In the genomic region with DNA sequence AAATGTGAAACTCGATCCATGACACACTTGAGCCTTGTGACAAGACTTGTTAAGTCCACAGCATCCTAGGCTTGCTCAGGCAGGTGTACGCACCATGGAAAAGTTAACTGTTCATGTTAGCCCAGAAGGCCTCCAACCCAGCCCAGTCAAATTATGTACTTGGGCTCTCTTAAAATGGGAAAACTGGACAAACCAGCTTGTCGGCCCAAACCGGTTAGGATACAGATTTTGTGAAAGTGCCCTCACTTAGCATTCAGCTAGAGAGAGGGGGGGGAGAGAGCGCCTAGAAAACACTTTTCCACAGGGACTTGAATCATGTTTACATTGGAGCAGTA, we compare ENCODE assay signal across 8 mouse cellular contexts. TPM values are rescaled to one million over a fixed set of nuclear protein-coding genes. Genes with fewer than 3 reads are reported as not detected.
DNase-seq lines count a peak whose midpoint lies in the region; ATAC-seq lines count a peak whose summit lies in the region.

No protein-coding gene starts in this region.

- no peak for DNase-seq in heart, adult 11 months
- peak; percentile 66 to 71 for DNase-seq in kidney, postnatal 36 days
- DNase-seq in spleen, adult 18-20 months = no peak
- DNase-seq in layer of hippocampus, adult 8-10 months (ENCODE audit: low spot score in 2 of 2) = no peak

- peak overlapping the region; percentile 77 for H3K4me2 ChIP-seq in heart, embryonic 12.5 days
- H3K4me2 ChIP-seq in forebrain, embryonic 15.5 days (replicated peaks) = peak overlapping the region; percentile 90
- H3K4me2 ChIP-seq in midbrain, embryonic 13.5 days (replicated peaks) = peak overlapping the region; percentile 85

- H3K4me3 ChIP-seq in heart, embryonic 12.5 days = peak overlapping the region; percentile 88
- peak overlapping the region; percentile 99 for H3K4me3 ChIP-seq in forebrain, embryonic 15.5 days
- peak overlapping the region; percentile 91 for H3K4me3 ChIP-seq in midbrain, embryonic 13.5 days (replicated peaks)

- H3K9me3 ChIP-seq in heart, embryonic 12.5 days (replicated peaks) = 0 out of 2 replicates have a peak, but pooled peaks cover 2% of the 10 kb centered on the region
- no peaks in the 10 kb centered on the region for H3K9me3 ChIP-seq in forebrain, embryonic 15.5 days
- H3K9me3 ChIP-seq in midbrain, embryonic 13.5 days = peaks cover 4% of the 10 kb centered on the region; the same call in 1 of the 2 replicates

- H3K27ac ChIP-seq in heart, embryonic 12.5 days (ENCODE audit: poor library complexity, severe bottlenecking) = no peak overlapping the region
- no peak overlapping the region for H3K27ac ChIP-seq in forebrain, embryonic 15.5 days (replicated peaks)
- no peak overlapping the region for H3K27ac ChIP-seq in midbrain, embryonic 13.5 days

- H3K36me3 ChIP-seq in heart, embryonic 12.5 days = no peaks in the 10 kb centered on the region
- H3K36me3 ChIP-seq in forebrain, embryonic 15.5 days = no peaks in the 10 kb centered on the region
- no peaks in the 10 kb centered on the region for H3K36me3 ChIP-seq in midbrain, embryonic 13.5 days

- 44% methylated on average over 5 of the region's 5 CpGs for WGBS in heart, embryonic 12.5 days
- 27% methylated on average over 5 of the region's 5 CpGs for WGBS in forebrain, embryonic 15.5 days
- 36% methylated on average over 5 of the region's 5 CpGs for WGBS in midbrain, embryonic 13.5 days

- no peaks in the 10 kb centered on the region for H3K27me3 ChIP-seq in heart, embryonic 12.5 days (replicated peaks)
- no peaks in the 10 kb centered on the region for H3K27me3 ChIP-seq in forebrain, embryonic 15.5 days
- no peaks in the 10 kb centered on the region for H3K27me3 ChIP-seq in midbrain, embryonic 13.5 days

- H3K9ac ChIP-seq in heart, embryonic 12.5 days = peak overlapping the region; percentile 92
- H3K9ac ChIP-seq in forebrain, embryonic 15.5 days (replicated peaks) = peak overlapping the region; percentile 97
- H3K9ac ChIP-seq in midbrain, embryonic 13.5 days (replicated peaks) = peak overlapping the region; percentile 95

- no peak; the same call in 1 of the 2 replicates for ATAC-seq in heart, embryonic 12.5 days (ENCODE audit: insufficient number of reproducible peaks, low FRiP score)
- ATAC-seq in forebrain, embryonic 15.5 days (replicated peaks) = no peak
- ATAC-seq in midbrain, embryonic 13.5 days = no peak
- no peak for ATAC-seq in inflammation-experienced regulatory T-cells, adult 6 months

- peaks cover 32% of the 10 kb centered on the region for H3K4me1 ChIP-seq in heart, embryonic 12.5 days (replicated peaks)
- peaks cover 35% of the 10 kb centered on the region for H3K4me1 ChIP-seq in forebrain, embryonic 15.5 days
- H3K4me1 ChIP-seq in midbrain, embryonic 13.5 days (replicated peaks) = peaks cover 36% of the 10 kb centered on the region

RNA-seq across cellular contexts. Expression of a gene that starts 1.5 kb away (rescaled TPM):
- polyA plus RNA-seq in heart, embryonic 12.5 days (2016; fragmentation: Nextera tagmentation; extraction: Ambion mirVana) = 24.4 and 26.0 TPM in 2 replicates
- 24.0 and 25.1 TPM in 2 replicates for polyA plus RNA-seq in forebrain, embryonic 15.5 days (2015; fragmentation: Nextera tagmentation; extraction: Ambion mirVana)
- polyA plus RNA-seq in midbrain, embryonic 13.5 days (2015; fragmentation: Nextera tagmentation; extraction: Ambion mirVana) = 15.5 and 16.4 TPM in 2 replicates
- total RNA-seq in layer of hippocampus, adult 8-10 months (2022) = 100 to 1,000 TPM in 3 of 4 experiments, 10 to 100 TPM in 1; 98.2 to 108 (median 102) TPM
- polyA plus RNA-seq in inflammation-experienced regulatory T-cells, adult 6 months (2017; shearing (Covaris generic)) = 1 to 10 TPM in 2 of 3 experiments, under 1 TPM in 1; 0.91 to 1.3 (median 1.1) TPM

RNA-seq across cellular contexts. Expression of a gene that starts 43.6 kb away (rescaled TPM):
- polyA plus RNA-seq in heart, embryonic 12.5 days (2016; fragmentation: Nextera tagmentation; extraction: Ambion mirVana) = 11.3 and 11.8 TPM in 2 replicates
- 4.0 TPM in 2 replicates for polyA plus RNA-seq in forebrain, embryonic 15.5 days (2015; fragmentation: Nextera tagmentation; extraction: Ambion mirVana)
- 4.2 and 4.6 TPM in 2 replicates for polyA plus RNA-seq in midbrain, embryonic 13.5 days (2015; fragmentation: Nextera tagmentation; extraction: Ambion mirVana)
- 10 to 100 TPM in 1 of 4 experiments, 1 to 10 TPM in 3; 6.8 to 11.4 (median 9.0) TPM for total RNA-seq in layer of hippocampus, adult 8-10 months (2022)
- polyA plus RNA-seq in inflammation-experienced regulatory T-cells, adult 6 months (2017; shearing (Covaris generic)) = 10 to 100 TPM in 1 of 3 experiments, 1 to 10 TPM in 2; 5.9 to 10.2 (median 7.2) TPM

Comparison
In these comparisons a context has a peak if more than half of its experiments do, and no peak if none do; other contexts are left out.
1. DNase-seq: peak in kidney, postnatal 36 days (2 of 2); none in heart, adult 11 months (single experiment), spleen, adult 18-20 months (0 of 2) and layer of hippocampus, adult 8-10 months (0 of 2).
2. Peak in every context shown above with its lines, with median percentiles within 50 percentile points of each other: H3K4me2 ChIP-seq, H3K4me3 ChIP-seq and H3K9ac ChIP-seq.